Mouse (Mus musculus) testis, adult 2 months (tissue): ENCODE measurements around the gene 2310003L06Rik.

Source experiments
- CTCF ChIP-seq: fragments of 200-500 bp; IDR thresholded peaks from 2 replicates; pipeline ENCODE4 v1.5.1; 2012; ENCODE audit warnings: low read depth, mild to moderate bottlenecking, inconsistent platforms, low read length, moderate library complexity; ENCODE audit not compliant: control insufficient read depth, insufficient read depth, insufficient replicate concordance
- POLR2A ChIP-seq: fragments of 200-500 bp; IDR thresholded peaks from 2 replicates; pipeline ENCODE4 v1.6.1; 2012; ENCODE audit warnings: low read depth, mild to moderate bottlenecking, inconsistent platforms, low read length, moderate library complexity; ENCODE audit not compliant: control insufficient read depth

DNA sequence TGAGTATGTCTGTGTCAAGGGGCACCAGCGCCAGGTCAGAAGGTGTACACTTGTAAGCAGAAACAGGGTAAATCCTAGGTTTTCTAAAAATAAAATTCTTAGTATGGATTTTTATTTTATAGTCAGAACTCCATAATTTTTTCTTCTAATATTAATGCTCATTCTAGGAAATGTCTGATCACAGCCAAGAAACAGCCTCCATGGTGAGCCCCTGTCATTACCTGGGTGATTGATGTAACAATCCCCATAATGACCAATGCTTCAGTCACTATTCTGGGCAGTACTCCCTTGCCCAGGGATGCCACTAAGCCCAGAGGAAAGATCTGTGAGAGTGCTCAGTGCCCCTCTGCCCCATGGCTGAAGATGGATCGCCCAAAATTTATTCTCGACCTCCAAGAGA lies 9.9 kb downstream of the 2310003L06Rik start, which contains the start of gene Cabs1:
- TF ChIP-seq CTCF (no peak), POLR2A (peak; percentile 55; the same call in 1 of the 2 replicates)
